Mouse (Mus musculus) left cerebral cortex, adult 8-10 months (tissue): ENCODE data around the gene Kcnq4. TPM values are rescaled to one million over a fixed set of nuclear protein-coding genes. Genes with fewer than 3 reads are reported as not detected.

ENCODE experiments used
- DNase-seq, 2 experiments: peaks; one replicate each; pipeline ENCODE4 v3.0.0; 2022; ENCODE audit warnings: low spot score in 2 of 2
- total RNA-seq, 4 experiments: library from RNA; stranded (reverse); gene quantifications; 2 replicates each; pipeline ENCODE4 v1.2.4; 2022

Kcnq4 gene
- 1 to 10 TPM; 7.5 to 9.1 (median 7.7) TPM for total RNA-seq

GRCm38 (mm10) chr4:120747941-120748866 is at the start of gene Kcnq4:
Kcnq4 (minus strand) TSS chr4:120748612.
- no peak for DNase-seq

- no peak for DNase-seq
Observed at GRCm38 (mm10) chr4:120796687-120797086, 48.3 kb upstream of the Kcnq4 start.

- DNase-seq, result no peak
Observed at GRCm38 (mm10) chr4:120795646-120796045, 47.2 kb upstream of the Kcnq4 start.

DNA sequence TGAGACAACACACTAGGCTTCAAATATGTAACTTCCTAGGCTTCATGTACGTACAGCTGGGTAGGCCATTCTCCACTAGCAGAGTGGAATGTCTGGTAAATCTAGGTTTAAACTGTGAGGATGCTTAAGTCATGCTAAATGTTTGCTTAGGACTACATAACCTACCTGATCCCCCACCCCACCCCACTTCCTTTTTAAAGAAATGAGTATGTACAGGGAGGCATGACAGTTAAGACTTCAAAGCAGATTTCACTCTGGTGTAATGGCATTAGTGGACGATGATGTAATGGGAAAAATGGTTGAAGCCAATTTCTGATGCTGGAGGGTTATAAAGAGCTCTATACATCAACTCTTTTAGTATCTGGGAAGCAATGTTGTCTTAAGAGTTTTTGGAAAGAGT is 44.5 kb upstream of the Kcnq4 start:
- DNase-seq, result no peak

- peak in 1 of 2 experiments; percentile 23 for DNase-seq
Observed at GRCm38 (mm10) chr4:120790027-120790426, 41.6 kb upstream of the Kcnq4 start.

GRCm38 (mm10) chr4:120755801-120756200 is 7.4 kb upstream of the Kcnq4 start:
- DNase-seq, result no peak

DNA sequence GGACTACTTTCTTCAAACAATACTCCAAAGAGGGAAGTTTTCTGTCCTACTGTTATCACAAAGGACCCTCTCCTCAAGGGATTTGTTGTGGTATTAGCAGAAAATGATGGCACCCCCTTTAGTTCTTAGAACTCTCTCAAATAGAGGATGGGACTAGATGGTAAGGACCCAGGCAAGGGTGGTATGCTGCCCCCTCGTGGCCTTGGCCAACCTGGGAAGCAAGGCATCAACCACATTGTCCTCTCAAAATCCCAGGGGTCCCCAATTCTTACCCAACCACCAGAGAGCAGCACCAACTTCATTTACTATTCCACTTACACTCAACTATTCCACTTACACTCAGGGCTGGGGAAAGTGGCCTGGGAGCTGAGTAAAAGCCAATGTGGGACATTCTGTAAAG is 6.9 kb upstream of the Kcnq4 start:
- peak in 1 of 2 experiments; percentile 45 for DNase-seq

GRCm38 (mm10) chr4:120749601-120750000 is 1.2 kb upstream of the Kcnq4 start:
- DNase-seq, result no peak

GRCm38 (mm10) chr4:120747243-120747792 is 1.1 kb downstream of the Kcnq4 start:
- no peak for DNase-seq

DNA sequence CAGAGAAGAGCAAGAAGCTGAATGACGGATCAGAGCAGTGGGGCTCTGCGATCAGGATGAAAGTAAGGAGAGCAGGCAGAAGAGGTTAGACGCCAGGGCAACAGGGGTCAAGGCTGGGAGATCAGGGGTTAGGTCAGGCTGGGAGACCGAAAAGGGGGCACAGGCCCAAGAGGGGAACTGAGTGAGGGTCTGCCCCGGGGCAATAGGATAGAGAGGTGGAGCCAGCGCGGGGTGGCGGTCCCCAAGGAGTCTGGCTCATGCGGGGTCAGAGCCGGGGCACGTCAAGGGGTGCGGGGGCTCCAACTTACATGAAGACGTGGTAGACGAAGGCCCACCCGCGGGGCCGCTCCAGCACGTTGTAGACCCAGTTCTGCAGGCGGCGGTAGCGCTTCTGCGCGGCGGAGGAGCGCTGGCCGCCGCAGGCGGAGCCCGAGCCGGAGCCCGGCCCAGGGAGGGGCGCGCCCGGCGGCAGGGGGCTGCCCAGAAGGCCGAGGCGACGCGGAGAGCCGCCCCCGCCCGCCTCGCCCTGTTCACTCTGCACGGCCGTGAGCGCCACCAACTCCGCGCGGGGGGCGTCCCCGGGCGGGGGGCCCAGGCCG is 1.8 kb downstream of the Kcnq4 start:
- no peak for DNase-seq

GRCm38 (mm10) chr4:120745731-120746551 is 2.5 kb downstream of the Kcnq4 start:
- no peak for DNase-seq

DNA sequence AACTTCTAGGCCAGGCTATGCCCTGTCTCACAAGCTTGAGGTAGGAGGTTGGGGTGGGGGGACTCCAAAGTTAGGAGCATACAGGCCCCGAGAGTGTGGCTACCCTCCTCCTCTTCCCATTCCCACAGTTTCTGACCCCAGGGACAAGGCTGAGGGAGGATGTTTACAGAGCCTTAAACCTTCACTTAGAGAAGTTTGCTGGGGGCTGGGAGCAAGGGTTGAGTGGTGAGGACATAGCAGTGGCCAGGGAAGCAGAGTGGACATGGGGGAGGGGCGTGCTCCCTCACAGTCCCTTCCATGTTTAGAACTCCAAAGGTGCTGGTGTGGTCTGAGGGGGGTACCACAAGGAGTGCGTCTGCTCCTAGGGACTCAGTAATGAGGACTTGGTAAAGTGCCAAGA is 4.8 kb downstream of the Kcnq4 start:
- DNase-seq, result no peak

GRCm38 (mm10) chr4:120741303-120741702 is 7.1 kb downstream of the Kcnq4 start:
- no peak for DNase-seq

DNA sequence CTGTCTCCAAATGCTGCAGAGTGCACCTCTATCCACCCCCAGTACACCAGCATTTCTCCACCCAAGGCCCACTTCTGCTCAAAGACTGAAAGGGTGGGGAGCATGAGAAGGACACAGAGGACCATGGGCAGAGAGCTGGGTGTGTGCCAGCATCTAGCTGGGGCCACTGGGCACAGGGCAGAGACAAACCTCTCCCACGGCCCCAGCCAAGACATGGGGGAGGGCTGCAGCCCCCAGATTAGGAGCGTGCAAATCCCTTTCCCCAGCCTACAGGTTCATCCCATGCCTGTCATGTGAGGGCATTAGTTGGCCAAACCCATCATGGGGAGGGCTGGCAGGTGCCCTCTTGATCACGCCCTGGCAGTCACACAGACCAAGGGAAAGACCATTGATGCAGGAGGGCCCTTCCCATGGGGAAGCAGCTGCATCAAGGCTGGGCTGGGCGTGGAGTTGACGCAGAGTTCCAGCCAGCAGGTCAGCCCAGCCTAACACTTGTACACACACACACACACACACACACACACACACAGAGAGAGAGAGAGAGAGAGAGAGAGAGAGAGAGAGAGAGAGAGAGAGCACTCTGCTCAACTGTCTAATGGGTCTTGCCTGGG is 14.3 kb downstream of the Kcnq4 start:
- DNase-seq, result no peak

DNA sequence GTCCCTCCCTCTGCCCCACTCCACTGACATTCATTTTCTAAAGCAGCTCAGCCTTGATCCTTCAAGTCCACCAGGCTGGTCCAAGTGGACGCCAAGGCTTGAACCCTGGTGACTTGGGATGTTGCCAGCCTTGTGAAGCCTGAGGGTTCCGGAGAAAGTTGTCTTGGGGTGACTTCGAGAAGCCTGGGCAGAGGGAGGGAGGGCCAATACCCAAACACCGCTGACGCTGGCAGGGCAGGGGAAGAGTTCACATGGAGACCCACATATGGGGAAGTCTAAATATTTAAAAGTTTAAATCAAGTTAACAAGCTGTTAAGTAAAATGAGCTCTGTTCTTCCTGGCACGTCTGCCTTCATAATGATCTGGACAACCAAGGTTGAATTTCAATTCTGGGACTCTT is 15.7 kb downstream of the Kcnq4 start:
- no peak for DNase-seq

- DNase-seq, result no peak
Observed at GRCm38 (mm10) chr4:120731030-120731644, 17.3 kb downstream of the Kcnq4 start.

- DNase-seq, result no peak
Observed at GRCm38 (mm10) chr4:120730574-120730973, 17.8 kb downstream of the Kcnq4 start.

- DNase-seq, result no peak
Observed at GRCm38 (mm10) chr4:120730146-120730545, 18.3 kb downstream of the Kcnq4 start.

GRCm38 (mm10) chr4:120729441-120729840 is 19.0 kb downstream of the Kcnq4 start:
- no peak for DNase-seq

DNA sequence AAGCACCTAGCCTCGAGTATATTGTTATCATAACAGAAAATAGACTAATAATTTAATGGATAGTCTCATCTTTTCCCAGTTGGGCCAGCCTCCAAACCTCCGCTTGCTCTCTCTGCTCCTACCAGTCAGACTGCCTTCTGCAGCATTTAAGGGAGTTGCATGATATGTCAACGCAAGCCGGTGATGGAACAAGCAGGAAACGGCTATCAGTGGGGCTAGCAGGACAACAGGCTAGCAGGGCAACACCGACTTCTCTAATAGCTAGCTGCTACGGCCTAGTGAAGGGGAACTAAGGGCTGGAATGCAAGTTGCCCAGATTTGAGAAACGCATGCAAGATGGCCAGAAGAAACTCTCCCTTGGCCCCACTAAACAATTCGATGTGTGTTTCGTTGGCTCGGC is 20.6 kb downstream of the Kcnq4 start:
- DNase-seq, result no peak

DNA sequence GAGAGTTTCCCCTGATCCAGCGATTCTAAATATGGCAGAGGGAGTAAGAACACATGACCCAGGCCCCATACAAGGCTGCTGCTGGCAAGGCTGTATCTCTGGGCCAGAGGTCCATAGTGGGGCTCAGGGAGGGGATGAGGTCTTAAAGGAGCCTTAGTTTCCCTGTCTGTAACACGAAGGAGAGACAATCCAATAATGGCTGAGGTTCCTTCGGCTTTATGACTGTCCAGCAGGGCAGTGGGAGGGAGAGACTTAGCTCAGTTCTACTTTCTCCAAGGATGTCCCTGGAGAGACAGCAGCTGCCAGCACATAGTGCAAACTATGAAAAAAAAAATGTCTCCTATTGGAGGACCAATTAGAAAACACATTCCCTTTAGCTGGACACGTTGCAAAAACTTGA is 22.2 kb downstream of the Kcnq4 start:
- DNase-seq, result no peak
